Mouse (Mus musculus): ENCODE data around the gene Gm45717.

Gene Gm45717

DNA sequence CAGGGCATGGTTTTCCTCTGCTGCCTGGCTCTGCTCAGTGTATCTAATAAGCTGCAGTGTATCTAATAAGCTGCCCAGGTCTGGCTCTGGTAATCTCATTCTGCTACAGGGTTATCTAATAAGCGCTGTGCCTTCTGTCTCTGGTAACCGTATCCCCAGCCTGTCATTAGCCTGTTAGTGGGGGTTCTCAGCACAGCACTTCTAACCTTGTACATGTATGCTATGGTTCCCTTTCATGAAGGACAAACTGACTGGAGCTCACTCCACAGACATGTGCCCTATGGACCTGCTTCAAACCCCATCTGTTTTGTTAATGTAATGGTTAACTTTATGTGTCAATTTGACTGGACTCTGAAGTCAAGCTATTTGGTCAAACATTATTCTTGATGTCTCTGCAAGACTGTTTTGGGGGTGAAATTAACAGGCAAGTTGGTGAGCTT lies 50.1 kb downstream of the Gm45717 start:
- no peak for DNase-seq (ENCODE audit: low read depth, low spot score)

GRCm38 (mm10) chr7:140903212-140903611 lies 52.5 kb downstream of the Gm45717 start:
- peak; percentile 74 for DNase-seq (ENCODE audit: low read depth, low spot score)

- no peak for DNase-seq (ENCODE audit: low read depth, low spot score)
Measured at GRCm38 (mm10) chr7:140902036-140902875, 53.5 kb downstream of the Gm45717 start.

DNA sequence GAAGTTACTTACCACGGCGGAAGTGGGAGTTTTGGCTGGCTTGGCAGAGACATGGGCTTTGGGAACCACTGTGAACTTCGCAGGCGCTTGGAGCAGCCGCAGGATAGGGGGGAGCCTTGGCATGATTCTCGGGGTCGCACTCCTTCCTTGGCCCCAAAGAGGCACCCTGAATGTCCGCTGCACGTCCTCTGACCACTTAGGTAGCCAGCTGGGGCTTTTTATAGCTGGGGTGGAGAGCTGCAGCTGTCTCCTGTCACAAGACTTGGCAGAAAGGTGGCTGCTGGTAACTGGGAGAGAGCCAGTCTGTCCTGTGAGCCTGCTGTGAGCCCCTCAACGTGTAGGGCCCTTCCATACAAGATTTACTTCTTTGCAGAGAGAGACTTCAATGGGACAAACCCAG lies 55.5 kb downstream of the Gm45717 start, which contains the start of gene Cox8b:
Gene Cox8b, minus strand, starts transcription at position 227 of the 400 bp plus-strand sequence.
- no peak for DNase-seq (ENCODE audit: low read depth, low spot score)
